9 mouse cellular contexts compared by ENCODE assay signal in the genomic region with DNA sequence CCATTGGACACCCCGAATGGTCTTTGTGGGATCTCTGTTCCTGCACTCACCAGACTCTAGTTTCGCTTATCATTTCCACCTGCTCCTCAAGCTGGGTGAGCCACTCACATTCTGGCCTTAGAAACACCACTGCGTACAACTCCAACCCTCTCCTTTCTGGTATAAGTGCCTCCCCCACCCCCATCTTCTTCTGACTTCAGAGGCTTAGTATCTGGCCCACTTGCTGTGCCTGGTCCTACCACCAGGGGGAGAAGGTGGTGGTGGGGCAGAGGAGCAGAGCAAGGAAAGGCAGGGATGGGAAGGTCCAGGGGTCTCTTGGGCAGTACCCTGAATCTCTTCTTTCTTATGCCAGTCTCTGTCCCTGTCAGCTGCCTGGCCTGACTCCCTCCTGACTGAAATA. TPM values are rescaled to one million over a fixed set of nuclear protein-coding genes. Genes with fewer than 3 reads are reported as not detected.
DNase-seq lines count a peak whose midpoint lies in the region; ATAC-seq and TF ChIP-seq lines count a peak whose summit lies in the region.
"Had no signal": no experiment of that assay in that cellular context is flagged by ENCODE, and none has a peak within 500 bp of the region (broad histone marks: within the 10 kb centered on the region; RNA-seq: fewer than 3 reads in every experiment).

No protein-coding gene starts in this region.

- no peaks in the 10 kb centered on the region for H3K9me3 ChIP-seq in heart, postnatal 0 days (replicated peaks; ENCODE audit: control insufficient read depth, low read length)
- no peaks in the 10 kb centered on the region for H3K9me3 ChIP-seq in lung, embryonic 16.5 days (ENCODE audit: control insufficient read depth, low read length)
- H3K9me3 ChIP-seq in hindbrain, embryonic 13.5 days: no peaks in the 10 kb centered on the region
- H3K9me3 ChIP-seq: hindbrain, embryonic 15.5 days had no signal

- WGBS in heart, postnatal 0 days: 73% methylated on average over 3 of the region's 3 CpGs
- 69% methylated on average over 3 of the region's 3 CpGs for whole genome bisulfite sequencing in lung, embryonic 16.5 days
- 78% methylated on average over 3 of the region's 3 CpGs for WGBS in hindbrain, embryonic 13.5 days

- no peaks in the 10 kb centered on the region for H3K27me3 ChIP-seq in heart, postnatal 0 days (ENCODE audit: control insufficient read depth, insufficient read depth, low read length)
- no peaks in the 10 kb centered on the region for H3K27me3 ChIP-seq in lung, embryonic 16.5 days (ENCODE audit: control insufficient read depth, insufficient read depth, low read depth, low read length)
- H3K27me3 ChIP-seq in hindbrain, embryonic 13.5 days: no peaks in the 10 kb centered on the region
- H3K27me3 ChIP-seq: hindbrain, embryonic 15.5 days had no signal

- DNase-seq in layer of hippocampus, postnatal 10 days (ENCODE audit: low spot score in 2 of 2): peak; percentile 61 to 69
- no peak for DNase-seq in layer of hippocampus, adult 8-10 months (ENCODE audit: low spot score in 2 of 2)
- peak; percentile 53 for DNase-seq in MN1 (ENCODE audit: low spot score)
- DNase-seq in brain, adult 2 months (ENCODE audit: low read depth, low spot score): peak; percentile 57
- DNase-seq in heart, postnatal 0 days (ENCODE audit: low spot score): no peak
- DNase-seq in spleen, postnatal 14 days (ENCODE audit: low spot score in 2 of 2): peak; percentile 35 to 70

- no peak overlapping the region for H3K4me3 ChIP-seq in heart, postnatal 0 days (ENCODE audit: low read depth, low read length)
- H3K4me3 ChIP-seq in lung, embryonic 16.5 days (ENCODE audit: low read length): no peak overlapping the region
- no peak overlapping the region for H3K4me3 ChIP-seq in hindbrain, embryonic 13.5 days
- H3K4me3 ChIP-seq: hindbrain, embryonic 15.5 days had no signal

- H3K27ac ChIP-seq in heart, postnatal 0 days (ENCODE audit: low read depth): no peak overlapping the region
- no peak overlapping the region for H3K27ac ChIP-seq in lung, embryonic 16.5 days (ENCODE audit: low read length)
- H3K27ac ChIP-seq in hindbrain, embryonic 13.5 days: no peak overlapping the region
- H3K27ac ChIP-seq: hindbrain, embryonic 15.5 days had no signal

- H3K9ac ChIP-seq in heart, postnatal 0 days (replicated peaks; ENCODE audit: low read depth, low read length): no peak overlapping the region
- H3K9ac ChIP-seq in lung, embryonic 16.5 days (ENCODE audit: low read length): no peak overlapping the region
- no peak overlapping the region for H3K9ac ChIP-seq in hindbrain, embryonic 13.5 days
- H3K9ac ChIP-seq: hindbrain, embryonic 15.5 days had no signal

- no peak overlapping the region for H3K4me2 ChIP-seq in heart, postnatal 0 days (ENCODE audit: low read depth, low read length)
- no peak overlapping the region for H3K4me2 ChIP-seq in lung, embryonic 16.5 days (ENCODE audit: low read depth, low read length)
- no peak overlapping the region for H3K4me2 ChIP-seq in hindbrain, embryonic 13.5 days
- H3K4me2 ChIP-seq: hindbrain, embryonic 15.5 days had no signal

- peaks cover 4% of the 10 kb centered on the region; the same call in 1 of the 2 replicates for H3K4me1 ChIP-seq in heart, postnatal 0 days (ENCODE audit: control insufficient read depth, insufficient read depth)
- no peaks in the 10 kb centered on the region; the same call in 1 of the 2 replicates for H3K4me1 ChIP-seq in lung, embryonic 16.5 days (replicated peaks; ENCODE audit: control insufficient read depth, insufficient read depth, low read length)
- peaks cover 12% of the 10 kb centered on the region; the same call in 1 of the 2 replicates for H3K4me1 ChIP-seq in hindbrain, embryonic 13.5 days (replicated peaks)

- TF ChIP-seq CTCF in heart, postnatal 0 days (IDR thresholded peaks at IDR 0.05; ENCODE audit: low read depth): peak; percentile 90

- H3K36me3 ChIP-seq in heart, postnatal 0 days (replicated peaks; ENCODE audit: control insufficient read depth, insufficient read depth, low read length): no peaks in the 10 kb centered on the region
- H3K36me3 ChIP-seq in lung, embryonic 16.5 days (ENCODE audit: control insufficient read depth, insufficient read depth, low read length): no peaks in the 10 kb centered on the region
- no peaks in the 10 kb centered on the region for H3K36me3 ChIP-seq in hindbrain, embryonic 13.5 days
- H3K36me3 ChIP-seq: hindbrain, embryonic 15.5 days had no signal

- peak; percentile 65 for ATAC-seq in heart, postnatal 0 days (ENCODE audit: insufficient read depth, low read depth)
- peak; percentile 44 for ATAC-seq in lung, embryonic 16.5 days (ENCODE audit: low read depth)
- ATAC-seq in hindbrain, embryonic 13.5 days (ENCODE audit: low FRiP score): no peak

- no peak for TF ChIP-seq EP300 in heart, postnatal 0 days (IDR thresholded peaks at IDR 0.05; ENCODE audit: low read depth)

RNA-seq across cellular contexts. Expression of a gene that starts 5.3 kb away (rescaled TPM):
- 10 to 100 TPM; 29.8 to 31.0 TPM for total RNA-seq in layer of hippocampus, postnatal 10 days (2021)
- total RNA-seq in layer of hippocampus, adult 8-10 months (2022): 10 to 100 TPM; 31.5 to 34.1 (median 33.3) TPM
- 15.1 and 15.9 TPM in 2 replicates for total RNA-seq in heart, postnatal 0 days (2014; rRNA removed; ENCODE audit: low replicate concordance)
- polyA plus RNA-seq in heart, postnatal 0 days (2015; fragmentation: Nextera tagmentation; extraction: Ambion mirVana): 14.8 and 15.0 TPM in 2 replicates
- 14.9 and 15.7 TPM in 2 replicates for polyA plus RNA-seq in lung, embryonic 16.5 days (2015; fragmentation: Nextera tagmentation; extraction: Ambion mirVana)
- polyA plus RNA-seq in hindbrain, embryonic 13.5 days (2015; fragmentation: Nextera tagmentation; extraction: Ambion mirVana): 31.6 and 32.7 TPM in 2 replicates

Comparison
In these comparisons a context has a peak if more than half of its experiments do, and no peak if none do; other contexts are left out.
1. DNase-seq: peak in layer of hippocampus, postnatal 10 days (2 of 2), MN1 (single experiment), brain, adult 2 months (single experiment) and spleen, postnatal 14 days (2 of 2); none in layer of hippocampus, adult 8-10 months (0 of 2) and heart, postnatal 0 days (single experiment).